Mouse (Mus musculus) liver, embryonic 11.5 days (tissue): Measurements from ENCODE around the gene Taf1a. TPM values are rescaled to one million over a fixed set of nuclear protein-coding genes. Genes with fewer than 3 reads are reported as not detected.
"Not testable (repeated sequence)": the region's sequence is repeated elsewhere in the genome, so short reads cannot be mapped to it uniquely, and the experiment has no call there.

Experiments used
- ATAC-seq: fragments of 200-750 bp; cut with Nextera tagmentation; replicated peaks from 2 replicates; pipeline ENCODE4 v1.8.0; 2017; ENCODE audit warnings: moderate number of reproducible peaks, mild to moderate bottlenecking, moderate TSS enrichment, moderate library complexity; ENCODE audit not compliant: low FRiP score
- DNase-seq: peaks from one replicate; pipeline ENCODE4 v3.0.0-alpha.2; 2017; ENCODE audit warnings: low spot score
- H3K27ac ChIP-seq: fragments of 300-500 bp; sonication (generic); 2 replicates; pipeline ENCODE4 v1.5.1; 2014; ENCODE audit warnings: mild to moderate bottlenecking, low read depth, low read length, control low read depth
- H3K27me3 ChIP-seq: fragments of 300-500 bp; sonication (generic); replicated peaks from 2 replicates; pipeline ENCODE4 v1.6.1; 2014; ENCODE audit warnings: low read length, mixed read lengths; ENCODE audit not compliant: control insufficient read depth, insufficient read depth
- H3K36me3 ChIP-seq: fragments of 300-500 bp; sonication (generic); 2 replicates; pipeline ENCODE4 v1.6.1; 2014; ENCODE audit warnings: mild to moderate bottlenecking, low read length, moderate library complexity, mixed read lengths; ENCODE audit not compliant: control insufficient read depth, insufficient read depth
- H3K4me1 ChIP-seq: fragments of 300-500 bp; sonication (generic); replicated peaks from 2 replicates; pipeline ENCODE4 v1.6.1; 2014; ENCODE audit warnings: low read length, mixed read lengths; ENCODE audit not compliant: control insufficient read depth, insufficient read depth
- H3K4me2 ChIP-seq: fragments of 300-500 bp; sonication (generic); 2 replicates; pipeline ENCODE4 v1.6.1; 2014; ENCODE audit warnings: mild to moderate bottlenecking, control low read depth, moderate library complexity
- H3K4me3 ChIP-seq: fragments of 300-500 bp; sonication (generic); 2 replicates; pipeline ENCODE4 v1.5.1; 2014; ENCODE audit warnings: low read depth, low read length, control low read depth
- H3K9ac ChIP-seq: fragments of 300-500 bp; sonication (generic); 2 replicates; pipeline ENCODE4 v1.6.1; 2014; ENCODE audit warnings: low read depth, low read length, control low read depth
- H3K9me3 ChIP-seq: fragments of 300-500 bp; sonication (generic); 2 replicates; pipeline ENCODE4 v1.6.1; 2016; ENCODE audit warnings: low read length, inconsistent platforms, mixed read lengths; ENCODE audit not compliant: control insufficient read depth
- WGBS: fragments of 180-500 bp; shearing (Covaris S2); extraction: QIAGEN DNeasy Blood & Tissue Kit; methylation state at CpG from one replicate; pipeline ENCODE4 v1.1.7; 2014; 5-methylcytosine and 5-hydroxymethylcytosine counted together
- polyA plus RNA-seq: library from polyadenylated mRNA; unstranded; fragments of >200 nt; fragmentation: Nextera tagmentation; extraction: Ambion mirVana; gene quantifications from 2 replicates; pipeline ENCODE4 v1.2.1, GENCODE M21; 2014

The Taf1a gene
- 12.4 and 13.9 TPM in 2 replicates for polyA plus RNA-seq

GRCm38 (mm10) chr1:183388426-183389406 lies at the start of gene Taf1a:
Gene Taf1a (plus strand): TSS chr1:183388981.
- peak; percentile 100 for ATAC-seq
- Histone ChIP-seq H3K27me3 (no peaks in the 10 kb centered on the region; the same call in 1 of the 2 replicates), H3K4me2 (peak within 1 kb of the TSS; percentile 84), H3K9me3 (no peaks in the 10 kb centered on the region), H3K4me3 (peak within 1 kb of the TSS; percentile 80), H3K9ac (peak within 1 kb of the TSS; percentile 61), H3K27ac (no peak within 1 kb of the TSS), H3K36me3 (peaks cover 6% of the 10 kb centered on the region; the same call in 1 of the 2 replicates), H3K4me1 (no peaks in the 10 kb centered on the region)
- peak; percentile 92 for DNase-seq
- 5% methylated on average over 44 of the region's 44 CpGs for WGBS

- H3K4me1 ChIP-seq, H3K9ac ChIP-seq, DNase-seq, H3K36me3 ChIP-seq, H3K9me3 ChIP-seq, H3K4me3 ChIP-seq, ATAC-seq, H3K27ac ChIP-seq, H3K27me3 ChIP-seq, H3K4me2 ChIP-seq: not testable (repeated sequence)
- WGBS = 100% methylated on average over 1 of the region's 1 CpGs
Observed at GRCm38 (mm10) chr1:183342902-183343301, 45.9 kb upstream of the Taf1a start.

GRCm38 (mm10) chr1:183344886-183345816 lies 43.6 kb upstream of the Taf1a start:
- WGBS = under 1% methylated on average over 71 of the region's 72 CpGs
- DNase-seq (peak; percentile 85), ATAC-seq (peak; percentile 95)
- H3K27ac ChIP-seq = peak overlapping the region; percentile 92
- peak overlapping the region; percentile 72 for H3K4me2 ChIP-seq
- H3K27me3 ChIP-seq = no peaks in the 10 kb centered on the region
- peak overlapping the region; percentile 97 for H3K4me3 ChIP-seq
- H3K9me3 ChIP-seq = no peaks in the 10 kb centered on the region
- H3K36me3 ChIP-seq = peaks cover 12% of the 10 kb centered on the region; the same call in 1 of the 2 replicates
- H3K9ac ChIP-seq = peak overlapping the region; percentile 86
- no peaks in the 10 kb centered on the region; the same call in 1 of the 2 replicates for H3K4me1 ChIP-seq

DNA sequence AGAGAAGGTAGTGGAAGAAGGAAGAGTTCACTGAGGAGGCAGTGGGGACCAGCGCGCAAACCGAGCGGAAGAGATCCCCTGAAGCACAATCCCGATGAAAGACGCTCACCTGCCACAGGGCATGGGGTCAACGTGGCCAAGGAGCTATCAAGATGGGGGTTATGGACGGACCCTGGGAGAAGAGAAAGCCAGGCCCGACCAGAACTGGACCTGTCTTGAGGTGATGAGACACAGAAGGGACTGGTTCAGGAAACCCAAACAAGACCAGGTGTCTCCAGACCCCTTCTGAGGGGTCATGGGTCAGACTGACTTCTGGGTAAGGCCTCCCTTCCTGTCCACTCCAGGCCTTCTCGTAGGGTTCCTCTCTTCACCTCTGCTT lies 43.0 kb upstream of the Taf1a start:
- H3K36me3 ChIP-seq = peaks cover 15% of the 10 kb centered on the region; the same call in 1 of the 2 replicates

GRCm38 (mm10) chr1:183349840-183350239 lies 38.9 kb upstream of the Taf1a start:
- Histone ChIP-seq H3K4me2 (no peak overlapping the region), H3K9ac (no peak overlapping the region), H3K36me3 (peaks cover 14% of the 10 kb centered on the region), H3K4me3 (no peak overlapping the region), H3K9me3 (no peaks in the 10 kb centered on the region), H3K4me1 (no peaks in the 10 kb centered on the region; the same call in 1 of the 2 replicates), H3K27ac (no peak overlapping the region), H3K27me3 (no peaks in the 10 kb centered on the region)
- WGBS = 15% methylated on average over 6 of the region's 6 CpGs
- no peak for DNase-seq
- no peak for ATAC-seq

More for the DNA sequence above, 43.0 kb upstream of the Taf1a start:
- H3K9me3 ChIP-seq = no peaks in the 10 kb centered on the region
- 3% methylated on average over 10 of the region's 10 CpGs for WGBS
- H3K9ac ChIP-seq = peak overlapping the region; percentile 86
- H3K4me3 ChIP-seq = peak overlapping the region; percentile 97
- no peaks in the 10 kb centered on the region; the same call in 1 of the 2 replicates for H3K4me1 ChIP-seq
- no peak overlapping the region for H3K27ac ChIP-seq
- ATAC-seq (no peak), DNase-seq (no peak)
- H3K27me3 ChIP-seq = no peaks in the 10 kb centered on the region
- peak overlapping the region; percentile 72 for H3K4me2 ChIP-seq

- Histone ChIP-seq H3K27me3 (no peaks in the 10 kb centered on the region), H3K4me1 (peaks cover 4% of the 10 kb centered on the region; the same call in 1 of the 2 replicates), H3K9me3 (no peaks in the 10 kb centered on the region), H3K4me3 (no peak overlapping the region), H3K36me3 (peaks cover 20% of the 10 kb centered on the region; the same call in 1 of the 2 replicates), H3K27ac (no peak overlapping the region), H3K9ac (no peak overlapping the region), H3K4me2 (no peak overlapping the region)
- 83% methylated on average over 3 of the region's 3 CpGs for WGBS
- DNase-seq = no peak
- no peak for ATAC-seq
Observed at GRCm38 (mm10) chr1:183358901-183359300, 29.9 kb upstream of the Taf1a start.

GRCm38 (mm10) chr1:183362301-183362700 lies 26.5 kb upstream of the Taf1a start:
- 56% methylated on average over 5 of the region's 5 CpGs for WGBS
- Histone ChIP-seq H3K36me3 (peaks cover 8% of the 10 kb centered on the region), H3K4me3 (no peak overlapping the region), H3K9ac (no peak overlapping the region), H3K4me2 (no peak overlapping the region), H3K9me3 (no peaks in the 10 kb centered on the region), H3K27ac (no peak overlapping the region), H3K27me3 (no peaks in the 10 kb centered on the region), H3K4me1 (peaks cover 4% of the 10 kb centered on the region; the same call in 1 of the 2 replicates)
- peak; percentile 68; the same call in 1 of the 2 replicates for ATAC-seq
- no peak for DNase-seq
